Mouse (Mus musculus) pancreas, adult 10 weeks (tissue): ENCODE results near the gene Aqp1. TPM values are rescaled to one million over a fixed set of nuclear protein-coding genes. Genes with fewer than 3 reads are reported as not detected.

ENCODE experiments used
- polyA plus RNA-seq: library from polyadenylated mRNA; stranded (reverse); fragments of 350-450 nt; fragmentation: Illumina TruSeq; extraction: RNeasy Lipid Tissue Mini Kit (QIAGEN cat#74804); gene quantifications from one replicate; pipeline ENCODE4 v1.2.3, GENCODE M21; 2015; ENCODE audit warnings: low read depth, low replicate concordance; ENCODE audit not compliant: insufficient read depth

The Aqp1 gene
- 90.3 TPM for polyA plus RNA-seq

GRCm38 (mm10) chr6:55335989-55336514 lies at the start of gene Aqp1:
Gene Aqp1 (plus strand): TSS chr6:55336432.

GRCm38 (mm10) chr6:55376076-55376475 lies 39.8 kb downstream of the Aqp1 start, which contains the start of gene Ghrhr:
Gene Ghrhr (plus strand): TSS chr6:55376295.

Other genes with a start within 250 kb of the Aqp1 start
- 0.78 TPM for gene Crhr2, start 203.4 kb upstream of the Aqp1 start, polyA plus RNA-seq
- gene Inmt, start 161.4 kb upstream of the Aqp1 start, polyA plus RNA-seq = 25.2 TPM
- gene Mindy4, start 133.0 kb upstream of the Aqp1 start, polyA plus RNA-seq = 1.6 TPM
- not detected for gene Ghrhr, start 39.9 kb downstream of the Aqp1 start, polyA plus RNA-seq
- 4.5 TPM for gene Adcyap1r1, start 115.5 kb downstream of the Aqp1 start, polyA plus RNA-seq